Mouse (Mus musculus): ENCODE measurements around the gene Myo18a. TPM values are rescaled to one million over a fixed set of nuclear protein-coding genes. Genes with fewer than 3 reads are reported as not detected.

The Myo18a gene
- polyA plus RNA-seq, 1 experiment from 2014 or later = 12.3 TPM

DNA sequence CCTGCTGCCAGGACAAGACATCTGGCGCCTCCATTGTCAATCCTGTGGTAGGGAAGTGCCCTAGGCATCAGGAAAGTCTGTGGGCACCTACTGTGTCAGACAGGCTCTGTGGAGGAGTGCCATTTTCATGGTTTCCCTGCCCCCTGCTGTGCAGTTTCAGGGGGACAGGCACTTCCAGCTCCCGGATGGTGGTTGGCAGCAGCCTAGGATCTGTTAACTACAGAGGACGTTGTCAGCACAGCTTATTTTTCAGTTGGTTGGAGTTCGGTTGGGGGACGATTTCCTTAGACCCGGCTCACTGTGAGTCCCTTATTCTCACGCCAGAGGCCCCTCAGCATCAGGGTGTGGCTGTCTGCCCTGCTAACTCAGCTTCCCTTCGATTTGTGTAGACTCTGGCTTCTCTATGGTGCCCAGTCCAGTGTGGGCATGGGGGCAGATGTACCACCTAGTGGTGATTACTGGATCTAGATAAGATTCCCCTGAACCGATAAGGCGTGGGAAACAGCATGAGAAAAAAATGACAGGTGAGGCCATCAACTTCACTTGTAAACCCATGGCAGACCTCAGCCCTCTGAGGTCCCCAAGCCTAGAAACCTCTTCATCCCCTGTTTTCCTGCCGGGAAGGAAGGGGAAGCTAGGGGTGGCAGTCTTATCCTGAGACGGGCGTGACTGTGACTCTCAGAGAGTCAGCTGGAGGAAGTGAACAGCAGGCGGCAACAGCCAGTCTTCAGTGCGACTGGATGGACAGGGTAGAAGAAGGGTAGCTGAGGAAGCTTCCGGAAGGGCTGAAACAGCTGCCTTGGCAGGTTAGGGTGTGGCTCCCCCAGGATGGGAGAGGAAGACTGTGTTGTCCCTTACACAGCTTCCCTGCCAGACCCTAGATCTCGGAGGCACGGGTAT lies 21.0 kb downstream of the Myo18a start:
- no peak for DNase-seq (ENCODE audit: low spot score)
- no peaks in the 10 kb centered on the region for H3K9me3 ChIP-seq (replicated peaks; ENCODE audit: control insufficient read depth, low read length)
- H3K4me1 ChIP-seq (ENCODE audit: control insufficient read depth, insufficient read depth, low read length) = peaks cover 2% of the 10 kb centered on the region; the same call in 1 of the 2 replicates
- WGBS = 52% methylated on average over 18 of the region's 18 CpGs
- no peaks in the 10 kb centered on the region for H3K27me3 ChIP-seq (ENCODE audit: control insufficient read depth, insufficient read depth, low read length)
- H3K4me2 ChIP-seq (ENCODE audit: low read depth, low read length) = no peak overlapping the region
- H3K27ac ChIP-seq (replicated peaks; ENCODE audit: low read depth, low read length) = no peak overlapping the region
- no peak for ATAC-seq (replicated peaks; ENCODE audit: insufficient number of reproducible peaks, low FRiP score, low TSS enrichment, low read depth)
- no peak overlapping the region for H3K9ac ChIP-seq (replicated peaks; ENCODE audit: low read length)
- no peak overlapping the region for H3K4me3 ChIP-seq (ENCODE audit: low read depth, low read length)
- no peaks in the 10 kb centered on the region for H3K36me3 ChIP-seq (replicated peaks; ENCODE audit: control insufficient read depth, insufficient read depth, low read depth, low read length)

GRCm38 (mm10) chr11:77784894-77785293 lies 21.8 kb downstream of the Myo18a start:
- Histone ChIP-seq H3K9ac (replicated peaks; ENCODE audit: low read length) (no peak overlapping the region), H3K36me3 (replicated peaks; ENCODE audit: control insufficient read depth, insufficient read depth, low read depth, low read length) (no peaks in the 10 kb centered on the region), H3K4me2 (ENCODE audit: low read depth, low read length) (no peak overlapping the region), H3K27ac (replicated peaks; ENCODE audit: low read depth, low read length) (no peak overlapping the region), H3K9me3 (replicated peaks; ENCODE audit: control insufficient read depth, low read length) (no peaks in the 10 kb centered on the region), H3K4me1 (ENCODE audit: control insufficient read depth, insufficient read depth, low read length) (peaks cover 2% of the 10 kb centered on the region; the same call in 1 of the 2 replicates), H3K27me3 (ENCODE audit: control insufficient read depth, insufficient read depth, low read length) (no peaks in the 10 kb centered on the region), H3K4me3 (ENCODE audit: low read depth, low read length) (no peak overlapping the region)
- DNase-seq (ENCODE audit: low spot score) (no peak), ATAC-seq (replicated peaks; ENCODE audit: insufficient number of reproducible peaks, low FRiP score, low TSS enrichment, low read depth) (no peak)
- WGBS = 85% methylated on average over 9 of the region's 9 CpGs

DNA sequence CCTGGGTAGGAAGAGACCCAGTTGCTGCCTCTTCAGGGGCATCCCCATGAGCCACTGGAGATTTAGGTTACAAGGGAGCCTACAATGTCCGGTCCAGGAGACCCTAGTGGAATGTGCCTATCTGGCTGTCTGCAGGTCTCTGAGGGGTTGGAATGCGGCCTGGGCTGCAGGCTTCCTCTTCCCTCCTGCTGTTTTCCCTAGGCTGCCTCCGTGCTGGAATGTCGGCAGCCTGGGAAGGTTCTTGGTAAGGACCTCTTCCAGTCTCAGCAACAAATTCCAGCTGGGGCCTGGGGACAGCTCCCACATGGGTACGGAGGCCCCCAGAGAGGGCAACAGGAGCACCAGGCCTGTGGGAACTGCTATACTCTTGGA lies 22.3 kb downstream of the Myo18a start:
- no peak overlapping the region for H3K4me3 ChIP-seq (ENCODE audit: low read depth, low read length)
- peaks cover 2% of the 10 kb centered on the region for H3K4me1 ChIP-seq (ENCODE audit: control insufficient read depth, insufficient read depth, low read length)
- H3K9ac ChIP-seq (replicated peaks; ENCODE audit: low read length) = no peak overlapping the region
- peak overlapping the region; percentile 3; the same call in 1 of the 2 replicates for H3K4me2 ChIP-seq (ENCODE audit: low read depth, low read length)
- ATAC-seq (replicated peaks; ENCODE audit: insufficient number of reproducible peaks, low FRiP score, low TSS enrichment, low read depth) (no peak), DNase-seq (ENCODE audit: low spot score) (no peak)
- H3K9me3 ChIP-seq (replicated peaks; ENCODE audit: control insufficient read depth, low read length) = no peaks in the 10 kb centered on the region
- H3K27me3 ChIP-seq (ENCODE audit: control insufficient read depth, insufficient read depth, low read length) = no peaks in the 10 kb centered on the region
- no peaks in the 10 kb centered on the region for H3K36me3 ChIP-seq (replicated peaks; ENCODE audit: control insufficient read depth, insufficient read depth, low read depth, low read length)
- 18% methylated on average over 5 of the region's 5 CpGs for WGBS
- no peak overlapping the region for H3K27ac ChIP-seq (replicated peaks; ENCODE audit: low read depth, low read length)

DNA sequence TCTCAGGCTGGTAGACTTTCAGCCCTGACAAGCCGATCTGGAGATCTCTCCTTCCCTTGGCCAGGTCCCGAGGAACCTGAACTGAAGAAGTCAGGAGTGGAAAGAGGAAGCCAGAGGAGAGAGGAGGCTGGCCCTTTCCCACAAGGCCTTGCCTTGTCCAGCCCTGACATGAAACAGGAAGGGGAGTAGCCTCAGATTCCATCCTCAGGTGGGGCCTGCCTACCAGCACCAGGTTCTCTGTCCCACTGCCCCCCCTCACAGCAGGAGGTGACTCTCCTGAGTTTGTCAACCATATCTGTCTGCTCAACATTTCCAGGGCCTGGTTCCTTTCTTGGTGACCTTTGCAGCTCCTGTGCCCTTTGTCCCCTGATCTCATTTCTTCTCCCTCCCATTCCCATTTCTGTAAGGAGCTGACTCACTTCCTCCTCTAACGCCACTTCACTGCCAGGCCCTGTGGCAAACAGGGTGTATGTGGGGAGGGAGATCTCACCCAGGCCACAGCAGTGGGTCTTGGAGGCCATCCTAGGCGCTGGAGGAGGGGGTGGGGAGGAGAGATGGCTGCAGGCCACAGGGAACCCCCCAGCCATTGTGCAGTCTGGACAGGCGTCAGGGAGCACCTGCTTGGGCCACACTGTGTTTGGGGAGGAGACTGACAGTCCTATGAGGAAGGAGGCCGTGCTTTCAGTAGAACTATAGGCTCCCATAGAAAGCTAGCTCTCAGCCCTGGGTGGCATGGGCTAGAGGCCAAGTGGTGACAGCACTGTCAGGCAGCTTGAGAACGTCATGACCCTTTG lies 22.9 kb downstream of the Myo18a start:
- peaks cover 4% of the 10 kb centered on the region for H3K4me1 ChIP-seq (ENCODE audit: control insufficient read depth, insufficient read depth, low read length)
- H3K27me3 ChIP-seq (ENCODE audit: control insufficient read depth, insufficient read depth, low read length) = no peaks in the 10 kb centered on the region
- no peak overlapping the region; the same call in 1 of the 2 replicates for H3K4me2 ChIP-seq (ENCODE audit: low read depth, low read length)
- 68% methylated on average over 7 of the region's 7 CpGs for WGBS
- no peak overlapping the region for H3K27ac ChIP-seq (replicated peaks; ENCODE audit: low read depth, low read length)
- no peak overlapping the region for H3K4me3 ChIP-seq (ENCODE audit: low read depth, low read length)
- no peaks in the 10 kb centered on the region for H3K9me3 ChIP-seq (replicated peaks; ENCODE audit: control insufficient read depth, low read length)
- no peak for DNase-seq (ENCODE audit: low spot score)
- no peaks in the 10 kb centered on the region for H3K36me3 ChIP-seq (replicated peaks; ENCODE audit: control insufficient read depth, insufficient read depth, low read depth, low read length)
- no peak overlapping the region for H3K9ac ChIP-seq (replicated peaks; ENCODE audit: low read length)
- ATAC-seq (replicated peaks; ENCODE audit: insufficient number of reproducible peaks, low FRiP score, low TSS enrichment, low read depth) = no peak

- peaks cover 7% of the 10 kb centered on the region for H3K4me1 ChIP-seq (ENCODE audit: control insufficient read depth, insufficient read depth, low read length)
- H3K9ac ChIP-seq (replicated peaks; ENCODE audit: low read length) = no peak within 1 kb of the TSS
- no peak within 1 kb of the TSS for H3K4me3 ChIP-seq (ENCODE audit: low read depth, low read length)
- H3K27ac ChIP-seq (replicated peaks; ENCODE audit: low read depth, low read length) = no peak within 1 kb of the TSS
- no peaks in the 10 kb centered on the region for H3K9me3 ChIP-seq (replicated peaks; ENCODE audit: control insufficient read depth, low read length)
- ATAC-seq (replicated peaks; ENCODE audit: insufficient number of reproducible peaks, low FRiP score, low TSS enrichment, low read depth) = no peak
- H3K4me2 ChIP-seq (ENCODE audit: low read depth, low read length) = no peak within 1 kb of the TSS
- H3K27me3 ChIP-seq (ENCODE audit: control insufficient read depth, insufficient read depth, low read length) = no peaks in the 10 kb centered on the region
- no peak for DNase-seq (ENCODE audit: low spot score)
- H3K36me3 ChIP-seq (replicated peaks; ENCODE audit: control insufficient read depth, insufficient read depth, low read depth, low read length) = no peaks in the 10 kb centered on the region
- WGBS = 80% methylated on average over 5 of the region's 5 CpGs
Measured at GRCm38 (mm10) chr11:77787707-77788106, 24.7 kb downstream of the Myo18a start, which contains the start of gene Gm10277. Gene Gm10277 (minus strand): TSS chr11:77787747.

DNA sequence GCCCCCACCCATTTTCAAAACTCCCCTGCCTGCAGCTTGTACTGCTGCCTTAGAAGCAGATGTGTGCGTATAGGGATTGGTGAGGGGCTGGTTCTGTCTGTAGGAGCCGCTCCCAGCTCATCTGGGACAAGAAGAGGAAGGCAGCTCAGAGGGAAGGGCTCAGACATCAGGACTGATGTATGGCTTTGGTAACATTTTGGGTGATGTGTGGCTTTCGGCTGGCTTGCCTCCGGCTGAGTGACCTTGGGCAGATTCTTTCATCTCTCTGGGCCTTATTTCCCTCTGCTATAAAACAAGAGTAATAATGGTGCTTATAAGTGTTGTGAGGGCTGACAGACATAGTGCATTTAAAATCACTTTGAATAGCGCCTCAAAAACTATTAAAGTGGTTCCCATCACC lies 26.5 kb downstream of the Myo18a start:
- ATAC-seq (replicated peaks; ENCODE audit: insufficient number of reproducible peaks, low FRiP score, low TSS enrichment, low read depth) (no peak), DNase-seq (ENCODE audit: low spot score) (no peak)
- no peak overlapping the region for H3K27ac ChIP-seq (replicated peaks; ENCODE audit: low read depth, low read length)
- no peak overlapping the region for H3K4me3 ChIP-seq (ENCODE audit: low read depth, low read length)
- WGBS = 90% methylated on average over 5 of the region's 5 CpGs
- no peak overlapping the region for H3K9ac ChIP-seq (replicated peaks; ENCODE audit: low read length)
- H3K27me3 ChIP-seq (ENCODE audit: control insufficient read depth, insufficient read depth, low read length) = no peaks in the 10 kb centered on the region
- no peaks in the 10 kb centered on the region for H3K9me3 ChIP-seq (replicated peaks; ENCODE audit: control insufficient read depth, low read length)
- no peaks in the 10 kb centered on the region for H3K36me3 ChIP-seq (replicated peaks; ENCODE audit: control insufficient read depth, insufficient read depth, low read depth, low read length)
- no peak overlapping the region for H3K4me2 ChIP-seq (ENCODE audit: low read depth, low read length)
- peaks cover 7% of the 10 kb centered on the region for H3K4me1 ChIP-seq (ENCODE audit: control insufficient read depth, insufficient read depth, low read length)

GRCm38 (mm10) chr11:77790286-77790685 lies 27.2 kb downstream of the Myo18a start:
- Histone ChIP-seq H3K4me3 (ENCODE audit: low read depth, low read length) (no peak overlapping the region), H3K27me3 (ENCODE audit: control insufficient read depth, insufficient read depth, low read length) (no peaks in the 10 kb centered on the region), H3K4me1 (ENCODE audit: control insufficient read depth, insufficient read depth, low read length) (peaks cover 7% of the 10 kb centered on the region), H3K9me3 (replicated peaks; ENCODE audit: control insufficient read depth, low read length) (no peaks in the 10 kb centered on the region), H3K9ac (replicated peaks; ENCODE audit: low read length) (peak overlapping the region; percentile 28; the same call in 1 of the 2 replicates), H3K27ac (replicated peaks; ENCODE audit: low read depth, low read length) (peak overlapping the region; percentile 17; the same call in 1 of the 2 replicates), H3K4me2 (ENCODE audit: low read depth, low read length) (no peak overlapping the region), H3K36me3 (replicated peaks; ENCODE audit: control insufficient read depth, insufficient read depth, low read depth, low read length) (no peaks in the 10 kb centered on the region)
- no peak for ATAC-seq (replicated peaks; ENCODE audit: insufficient number of reproducible peaks, low FRiP score, low TSS enrichment, low read depth)
- DNase-seq (ENCODE audit: low spot score) = no peak
- WGBS = 49% methylated on average over 9 of the region's 9 CpGs

Data from embryonic facial prominence, embryonic 11.5 days (tissue).